Mouse (Mus musculus) MEL (cell line): ENCODE measurements around the gene Col19a1. TPM values are rescaled to one million over a fixed set of nuclear protein-coding genes. Genes with fewer than 3 reads are reported as not detected.

Source experiments
- DNase-seq: peaks from one replicate; pipeline ENCODE4 v3.0.0; 2011; ENCODE audit warnings: low read depth, low spot score
- H3K27ac ChIP-seq: 2 replicates; pipeline ENCODE4 v1.5.1; 2012; ENCODE audit warnings: low read depth, mild to moderate bottlenecking, control low read depth, low read length, moderate library complexity; ENCODE audit not compliant: control insufficient read depth
- H3K27me3 ChIP-seq, 2 experiments: fragments of 150-350 bp in 1 of 2; sonication (generic) in 1 of 2; 2 replicates each; pipeline ENCODE4 v1.6.1; 2012; ENCODE audit warnings: low read length in 2 of 2, mild to moderate bottlenecking in 2 of 2, improper control_type of control experiment in 1 of 2, moderate library complexity in 1 of 2; ENCODE audit not compliant: insufficient read depth in 2 of 2, control insufficient read depth in 1 of 2
- H3K36me3 ChIP-seq, 2 experiments: 2 replicates each; pipeline ENCODE4 v1.6.1; 2012 to 2014; ENCODE audit warnings: low read length in 2 of 2, improper control_type of control experiment in 1 of 2, inconsistent platforms in 1 of 2, mild to moderate bottlenecking in 1 of 2; ENCODE audit not compliant: insufficient read depth in 2 of 2, control insufficient read depth in 1 of 2
- H3K4me1 ChIP-seq, 2 experiments: fragments of 150-350 bp in 1 of 2; sonication (generic) in 1 of 2; 2 replicates each; pipeline ENCODE4 v1.6.1; 2012; ENCODE audit warnings: low read length in 2 of 2, improper control_type of control experiment in 1 of 2, mild to moderate bottlenecking in 1 of 2; ENCODE audit not compliant: insufficient read depth in 2 of 2, control insufficient read depth in 1 of 2
- H3K4me3 ChIP-seq, 2 experiments: fragments of 150-350 bp in 1 of 2; sonication (generic) in 1 of 2; 2 replicates each; pipeline ENCODE4 v1.5.1; 2012; ENCODE audit warnings: low read depth in 2 of 2, low read length in 2 of 2, mild to moderate bottlenecking in 2 of 2, moderate library complexity in 2 of 2, control low read depth in 1 of 2, improper control_type of control experiment in 1 of 2; ENCODE audit not compliant: control insufficient read depth in 1 of 2, insufficient read depth in 1 of 2
- H3K79me2 ChIP-seq: 2 replicates; pipeline ENCODE4 v1.6.1; 2012; ENCODE audit warnings: mild to moderate bottlenecking, low read length, moderate library complexity; ENCODE audit not compliant: control insufficient read depth, poor library complexity, insufficient read depth
- H3K9ac ChIP-seq: 2 replicates; pipeline ENCODE4 v1.6.1; 2012; ENCODE audit warnings: low read depth, mild to moderate bottlenecking, control low read depth, low read length, moderate library complexity; ENCODE audit not compliant: control insufficient read depth, poor library complexity, severe bottlenecking
- H3K9me3 ChIP-seq: fragments of 150-350 bp; sonication (generic); replicated peaks from 2 replicates; pipeline ENCODE4 v1.6.1; 2012; ENCODE audit warnings: mild to moderate bottlenecking, low read length, improper control_type of control experiment, moderate library complexity; ENCODE audit not compliant: insufficient read depth
- CHD1 ChIP-seq: IDR thresholded peaks from 2 replicates; pipeline ENCODE4 v1.6.1; 2012; ENCODE audit warnings: low read depth, mild to moderate bottlenecking, inconsistent platforms, low read length, improper control_type of control experiment
- CTCF ChIP-seq, 3 experiments: IDR thresholded peaks in 2 of 3; conservative IDR thresholded peaks in 1 of 3; 2 replicates each; pipeline ENCODE4 v1.5.1; 2011 to 2012; ENCODE audit warnings: low read length in 3 of 3, low read depth in 2 of 3, mild to moderate bottlenecking in 2 of 3, improper control_type of control experiment in 1 of 3, inconsistent platforms in 1 of 3, mixed read lengths in 1 of 3, moderate library complexity in 1 of 3; ENCODE audit not compliant: control insufficient read depth in 1 of 3, insufficient read depth in 1 of 3, poor library complexity in 1 of 3, severe bottlenecking in 1 of 3
- E2F4 ChIP-seq: IDR thresholded peaks from 2 replicates; pipeline ENCODE4 v1.6.1; 2011; ENCODE audit warnings: low read depth, low read length, improper control_type of control experiment, borderline replicate concordance
- ELF1 ChIP-seq: IDR thresholded peaks from 2 replicates; pipeline ENCODE4 v1.6.1; 2014; ENCODE audit warnings: low read depth, mild to moderate bottlenecking, inconsistent platforms, low read length, improper control_type of control experiment, moderate library complexity
- ETS1 ChIP-seq: IDR thresholded peaks from 2 replicates; pipeline ENCODE4 v1.6.1; 2012; ENCODE audit warnings: low read depth, mild to moderate bottlenecking, inconsistent platforms, low read length, improper control_type of control experiment, moderate library complexity
- JUND ChIP-seq: IDR thresholded peaks from 2 replicates; pipeline ENCODE4 v1.6.1; 2011; ENCODE audit warnings: low read depth, mild to moderate bottlenecking, improper control_type of control experiment, low read length
- KAT2A ChIP-seq: conservative IDR thresholded peaks from 2 replicates; pipeline ENCODE4 v1.6.1; 2012; ENCODE audit warnings: low read depth, low read length, improper control_type of control experiment, inconsistent platforms
- MAZ ChIP-seq: IDR thresholded peaks from 2 replicates; pipeline ENCODE4 v1.6.1; 2012; ENCODE audit warnings: low read depth, mild to moderate bottlenecking, inconsistent platforms, low read length, improper control_type of control experiment
- MXI1 ChIP-seq: IDR thresholded peaks from 2 replicates; pipeline ENCODE4 v1.6.1; 2011; ENCODE audit warnings: mild to moderate bottlenecking, low read depth, low read length, improper control_type of control experiment
- MYB ChIP-seq: IDR thresholded peaks from 2 replicates; pipeline ENCODE4 v1.6.1; 2011; ENCODE audit warnings: mild to moderate bottlenecking, low read depth, low read length, improper control_type of control experiment
- MYC ChIP-seq: IDR thresholded peaks from 2 replicates; pipeline ENCODE4 v1.6.1; 2011; ENCODE audit warnings: low read depth, mild to moderate bottlenecking, low read length, improper control_type of control experiment, moderate library complexity
- POLR2AphosphoS2 ChIP-seq: IDR thresholded peaks from 2 replicates; pipeline ENCODE4 v1.6.1; 2011; ENCODE audit warnings: low read length, improper control_type of control experiment
- POLR2AphosphoS5 ChIP-seq: IDR thresholded peaks from 2 replicates; pipeline ENCODE4 v1.6.1; 2012; ENCODE audit warnings: low read depth, borderline replicate concordance, mild to moderate bottlenecking, inconsistent platforms, low read length, moderate library complexity, mixed read lengths
- RAD21 ChIP-seq: IDR thresholded peaks from 2 replicates; pipeline ENCODE4 v1.6.1; 2011; ENCODE audit warnings: mild to moderate bottlenecking, low read depth, low read length, improper control_type of control experiment
- TAL1 ChIP-seq: IDR thresholded peaks from 2 replicates; pipeline ENCODE4 v1.6.1; 2012; ENCODE audit warnings: mild to moderate bottlenecking, inconsistent platforms, low read length, moderate library complexity, mixed read lengths
- UBTF ChIP-seq: IDR thresholded peaks from 2 replicates; pipeline ENCODE4 v1.6.1; 2012; ENCODE audit warnings: low read depth, mild to moderate bottlenecking, inconsistent platforms, low read length, improper control_type of control experiment, moderate library complexity, borderline replicate concordance; ENCODE audit not compliant: insufficient read depth
- USF2 ChIP-seq, 2 experiments: IDR thresholded peaks; 2 replicates each; pipeline ENCODE4 v1.6.1; 2011 to 2012; ENCODE audit warnings: improper control_type of control experiment in 2 of 2, low read length in 2 of 2, borderline replicate concordance in 1 of 2, inconsistent platforms in 1 of 2, low read depth in 1 of 2, mild to moderate bottlenecking in 1 of 2; ENCODE audit not compliant: insufficient read depth in 1 of 2
- ZKSCAN1 ChIP-seq: IDR thresholded peaks from 2 replicates; pipeline ENCODE4 v1.6.1; 2012; ENCODE audit warnings: low read depth, mild to moderate bottlenecking, inconsistent platforms, low read length, improper control_type of control experiment, moderate library complexity
- ZMIZ1 ChIP-seq: IDR thresholded peaks from 2 replicates; pipeline ENCODE4 v1.6.1; 2012; ENCODE audit warnings: low read depth, mild to moderate bottlenecking, inconsistent platforms, low read length, improper control_type of control experiment, moderate library complexity
- ZNF384 ChIP-seq: IDR thresholded peaks from 2 replicates; pipeline ENCODE4 v1.6.1; 2012; ENCODE audit warnings: low read depth, mild to moderate bottlenecking, inconsistent platforms, low read length, improper control_type of control experiment
- polyA plus RNA-seq, 2 experiments: library from polyadenylated mRNA; stranded (reverse) in 1 of 2; unstranded in 1 of 2; fragments of >175 nt in 1 of 2; fragments of >200 nt in 1 of 2; gene quantifications; 2 replicates each; pipeline versions ENCODE4 v1.2.1 to v1.2.4; 2012; ENCODE audit warnings: low replicate concordance in 2 of 2, low read depth in 1 of 2; ENCODE audit not compliant: insufficient read length in 2 of 2, insufficient read depth in 1 of 2, missing spikeins in 1 of 2
- total RNA-seq: library from RNA; depleted of rRNA; stranded (reverse); fragments of 300-350 nt; gene quantifications from 2 replicates; pipeline ENCODE4 v1.2.3, GENCODE M21; 2012

The Col19a1 gene
- total and polyA plus RNA-seq, 3 experiments, result not detected

GRCm38 (mm10) chr1:24495400-24495799 lies 91.9 kb downstream of the Col19a1 start:
- Histone ChIP-seq H3K9me3 (no peaks in the 10 kb centered on the region), H3K9ac (no peak overlapping the region), H3K27me3 (no peaks in the 10 kb centered on the region), H3K27ac (no peak overlapping the region), H3K4me1 (no peaks in the 10 kb centered on the region), H3K79me2 (no peaks in the 10 kb centered on the region), H3K36me3 (no peaks in the 10 kb centered on the region), H3K4me3 (no peak overlapping the region)
- no peak for DNase-seq
- no peak for TF ChIP-seq ZMIZ1
- no peak for TF ChIP-seq MYB
- no peak for TF ChIP-seq MXI1
- no peak for TF ChIP-seq RAD21
- TF ChIP-seq MAZ, result no peak
- no peak for TF ChIP-seq CHD1
- TF ChIP-seq ZKSCAN1, result no peak
- TF ChIP-seq USF2 (IDR thresholded peaks at IDR 0.05; ENCODE audit: borderline replicate concordance in 1 of 2, insufficient read depth in 1 of 2, low read depth in 1 of 2, low read length in 2 of 2), result no peak
- no peak for TF ChIP-seq POLR2AphosphoS5

GRCm38 (mm10) chr1:24484161-24484560 lies 103.1 kb downstream of the Col19a1 start:
- no peak for TF ChIP-seq KAT2A
- TF ChIP-seq POLR2AphosphoS2, result no peak
- no peak for TF ChIP-seq TAL1
- no peak for TF ChIP-seq UBTF
- TF ChIP-seq ETS1, result no peak
- TF ChIP-seq ZKSCAN1, result no peak
- no peak for TF ChIP-seq MYC
- TF ChIP-seq ZNF384, result no peak
- no peak for TF ChIP-seq JUND
- TF ChIP-seq CTCF (IDR thresholded peaks at IDR 0.05 in 2 of 3, conservative IDR thresholded peaks at IDR 0.05 in 1 of 3; ENCODE audit: control insufficient read depth in 1 of 3, insufficient read depth in 1 of 3, low read depth in 2 of 3, low read length in 3 of 3, poor library complexity in 1 of 3, severe bottlenecking in 1 of 3), result no peak
- no peak for TF ChIP-seq ELF1
- TF ChIP-seq POLR2AphosphoS5, result no peak
- TF ChIP-seq CHD1, result no peak
- no peak for TF ChIP-seq RAD21
- no peak for TF ChIP-seq E2F4
- H3K9ac ChIP-seq, result no peak overlapping the region
- no peaks in the 10 kb centered on the region for H3K27me3 ChIP-seq
- no peaks in the 10 kb centered on the region for H3K4me1 ChIP-seq
- H3K36me3 ChIP-seq, result no peaks in the 10 kb centered on the region
- H3K27ac ChIP-seq, result no peak overlapping the region
- no peaks in the 10 kb centered on the region for H3K9me3 ChIP-seq
- H3K79me2 ChIP-seq, result no peaks in the 10 kb centered on the region
- no peak for DNase-seq
- H3K4me3 ChIP-seq, result no peak overlapping the region
